Mouse (Mus musculus) hindbrain, embryonic 16.5 days (tissue): ENCODE results near the gene 1700014D04Rik. TPM values are rescaled to one million over a fixed set of nuclear protein-coding genes. Genes with fewer than 3 reads are reported as not detected.
"Not testable (repeated sequence)": the region's sequence is repeated elsewhere in the genome, so short reads cannot be mapped to it uniquely, and the experiment has no call there.

ENCODE experiments used
- ATAC-seq: fragments of 200-750 bp; cut with Nextera tagmentation; 2 replicates; pipeline ENCODE4 v1.8.0; 2017; ENCODE audit warnings: moderate TSS enrichment, moderate library complexity
- H3K27ac ChIP-seq: fragments of 300-500 bp; sonication (generic); 2 replicates; pipeline ENCODE4 v1.5.1; 2014; ENCODE audit warnings: low read depth, mild to moderate bottlenecking, control low read depth, low read length, moderate library complexity
- H3K27me3 ChIP-seq: fragments of 300-500 bp; sonication (generic); replicated peaks from 2 replicates; pipeline ENCODE4 v1.6.1; 2014; ENCODE audit warnings: low read length; ENCODE audit not compliant: control insufficient read depth, insufficient read depth
- H3K36me3 ChIP-seq: fragments of 300-500 bp; sonication (generic); 2 replicates; pipeline ENCODE4 v1.6.1; 2014; ENCODE audit warnings: mild to moderate bottlenecking, low read length, moderate library complexity, mixed read lengths; ENCODE audit not compliant: control insufficient read depth, insufficient read depth
- H3K4me1 ChIP-seq: fragments of 300-500 bp; sonication (generic); 2 replicates; pipeline ENCODE4 v1.6.1; 2014; ENCODE audit warnings: low read depth, low read length; ENCODE audit not compliant: control insufficient read depth, insufficient read depth
- H3K4me2 ChIP-seq: fragments of 300-500 bp; sonication (generic); 2 replicates; pipeline ENCODE4 v1.6.1; 2014; ENCODE audit warnings: mild to moderate bottlenecking, low read length, control low read depth, moderate library complexity
- H3K4me3 ChIP-seq: fragments of 300-500 bp; sonication (generic); 2 replicates; pipeline ENCODE4 v1.5.1; 2014; ENCODE audit warnings: mild to moderate bottlenecking, low read length, control low read depth, moderate library complexity
- H3K9ac ChIP-seq: fragments of 300-500 bp; sonication (generic); 2 replicates; pipeline ENCODE4 v1.6.1; 2014; ENCODE audit warnings: low read depth, mild to moderate bottlenecking, control low read depth, low read length, moderate library complexity
- H3K9me3 ChIP-seq: fragments of 300-500 bp; sonication (generic); 2 replicates; pipeline ENCODE4 v1.6.1; 2014; ENCODE audit warnings: mild to moderate bottlenecking, low read length, moderate library complexity; ENCODE audit not compliant: control insufficient read depth
- WGBS: fragments of 180-500 bp; shearing (Covaris S2); extraction: QIAGEN DNeasy Blood & Tissue Kit; methylation state at CpG from one replicate; pipeline ENCODE4 v1.1.7; 2014; 5-methylcytosine and 5-hydroxymethylcytosine counted together
- polyA plus RNA-seq: library from polyadenylated mRNA; unstranded; fragments of >200 nt; fragmentation: Nextera tagmentation; extraction: Ambion mirVana; gene quantifications from 2 replicates; pipeline ENCODE4 v1.2.1, GENCODE M21; 2015

1700014D04Rik gene
- polyA plus RNA-seq, 1 experiment from 2014 or later, result 0.19 TPM

DNA sequence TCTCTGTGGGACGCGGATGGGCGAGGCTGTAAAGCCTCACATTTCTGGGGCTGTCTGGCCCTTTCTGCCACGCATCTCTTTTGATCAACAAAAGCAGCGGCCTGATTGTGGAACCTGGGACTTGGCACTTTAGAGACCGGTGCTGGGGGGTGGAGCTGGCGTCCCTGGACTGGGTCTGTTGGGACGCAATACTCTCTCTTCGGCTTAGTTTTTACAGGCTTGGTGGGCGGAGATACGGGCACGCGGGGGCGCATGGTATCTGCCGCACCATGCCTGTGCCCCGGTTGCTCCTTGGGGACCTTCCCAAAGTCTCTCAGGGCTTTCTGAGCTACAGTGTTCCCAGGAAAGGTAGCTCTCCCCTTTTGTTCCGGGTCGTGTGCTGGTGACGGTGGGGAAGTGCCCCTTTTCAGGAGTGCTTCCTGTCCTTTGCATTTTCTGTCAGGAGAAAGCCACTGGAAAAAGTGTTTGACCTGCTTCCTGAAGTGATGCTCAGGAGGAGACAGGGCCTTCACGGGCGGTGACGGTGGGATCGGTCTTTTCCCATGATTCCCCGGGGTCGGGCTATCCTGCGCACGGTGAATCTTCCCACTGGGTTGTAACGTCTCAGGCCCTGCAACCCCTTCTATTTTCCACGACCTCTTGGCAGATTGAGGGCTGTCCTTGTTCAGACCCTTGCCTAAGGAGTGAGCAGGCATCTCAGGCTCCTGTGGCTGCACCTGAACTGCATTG lies 20.2 kb downstream of the 1700014D04Rik start:
- peak overlapping the region; percentile 16 for H3K4me3 ChIP-seq
- no peaks in the 10 kb centered on the region for H3K9me3 ChIP-seq

DNA sequence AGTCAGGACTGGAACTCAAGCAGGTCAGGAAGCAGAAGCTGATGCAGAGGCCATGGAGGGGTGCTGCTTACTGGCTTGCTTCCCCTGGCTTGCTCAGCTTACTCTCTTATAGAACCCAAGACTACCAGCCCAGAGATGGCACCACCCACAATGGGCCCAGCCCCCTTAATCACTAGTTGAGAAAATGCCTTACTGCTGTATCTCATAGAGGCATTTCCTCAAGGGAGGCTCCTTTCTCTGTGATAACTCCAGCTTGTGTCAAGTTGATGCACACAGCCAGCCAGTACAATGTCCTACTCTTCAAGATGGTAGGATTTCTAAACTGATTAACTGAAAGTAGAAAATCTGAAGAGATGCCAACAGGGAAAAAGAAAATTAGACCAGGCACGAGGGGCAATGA lies 24.5 kb downstream of the 1700014D04Rik start:
- not testable (repeated sequence) for H3K27me3 ChIP-seq, ATAC-seq, H3K4me3 ChIP-seq, H3K9me3 ChIP-seq, H3K27ac ChIP-seq, H3K4me1 ChIP-seq, H3K9ac ChIP-seq, H3K36me3 ChIP-seq, H3K4me2 ChIP-seq
- WGBS, result 91% methylated on average over 1 of the region's 1 CpGs

More for the DNA sequence above, 20.2 kb downstream of the 1700014D04Rik start:
- peaks cover 2% of the 10 kb centered on the region; the same call in 1 of the 2 replicates for H3K4me1 ChIP-seq
- no peaks in the 10 kb centered on the region; the same call in 1 of the 2 replicates for H3K27me3 ChIP-seq
- WGBS, result 34% methylated on average over 29 of the region's 29 CpGs
- H3K36me3 ChIP-seq, result no peaks in the 10 kb centered on the region
- no peak for ATAC-seq
- peak overlapping the region; percentile 49 for H3K4me2 ChIP-seq
- no peak overlapping the region for H3K27ac ChIP-seq
- H3K9ac ChIP-seq, result peak overlapping the region; percentile 50; the same call in 1 of the 2 replicates

DNA sequence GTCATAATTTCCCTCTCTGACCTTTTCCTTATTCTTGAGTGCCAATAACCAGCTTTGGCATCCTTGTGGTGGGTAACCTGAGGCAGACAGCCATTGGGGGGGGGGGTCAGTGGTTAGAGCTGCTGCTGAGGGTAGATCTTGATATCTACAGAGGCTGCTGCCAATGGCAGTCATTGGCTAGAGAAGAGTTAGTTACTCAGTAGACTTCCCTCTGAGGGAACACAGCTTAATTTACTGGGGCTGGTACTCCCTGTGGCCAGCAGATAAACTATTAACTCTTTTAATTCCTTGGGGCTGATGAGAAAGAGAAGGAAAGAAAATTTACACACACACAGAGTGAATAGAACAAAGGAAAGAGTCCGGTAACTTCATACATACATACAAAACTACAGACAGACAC lies 27.1 kb downstream of the 1700014D04Rik start:
- H3K27me3 ChIP-seq, result no peaks in the 10 kb centered on the region
- H3K9me3 ChIP-seq, result no peaks in the 10 kb centered on the region
- 76% methylated on average over 1 of the region's 1 CpGs for WGBS
- H3K9ac ChIP-seq, result no peak overlapping the region
- H3K4me2 ChIP-seq, result no peak overlapping the region
- H3K4me1 ChIP-seq, result no peaks in the 10 kb centered on the region; the same call in 1 of the 2 replicates
- ATAC-seq, result no peak
- H3K4me3 ChIP-seq, result no peak overlapping the region
- H3K27ac ChIP-seq, result no peak overlapping the region
- H3K36me3 ChIP-seq, result no peaks in the 10 kb centered on the region

DNA sequence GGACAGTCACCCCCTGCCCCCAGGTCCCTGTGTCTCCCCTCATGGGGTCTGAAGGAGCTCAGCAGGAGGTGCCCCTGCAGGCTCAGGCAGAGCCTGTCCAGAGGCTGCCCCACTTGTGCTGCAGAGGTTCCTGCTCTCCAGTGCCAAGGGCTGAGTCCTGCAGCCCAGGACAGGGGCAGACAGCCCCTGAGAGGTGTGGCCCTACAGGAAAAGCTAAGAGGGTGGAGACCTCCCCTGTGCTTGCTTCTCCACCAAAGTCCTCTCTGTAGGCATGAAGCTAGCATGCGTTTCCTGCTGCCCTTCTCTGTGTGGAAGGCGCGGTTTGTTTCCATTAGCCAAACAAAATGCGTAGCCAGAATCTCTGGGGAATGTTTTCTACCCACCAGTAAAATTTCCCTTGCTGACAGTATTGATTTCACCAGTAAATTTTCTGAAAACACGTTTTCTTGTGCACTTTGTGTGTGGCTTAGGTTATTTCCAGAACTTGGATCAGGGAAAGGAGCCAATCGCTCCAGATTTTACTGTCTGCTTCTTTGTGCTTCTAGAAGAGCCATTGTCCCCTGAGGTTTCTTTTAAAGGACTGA lies 27.6 kb downstream of the 1700014D04Rik start:
- ATAC-seq, H3K4me1 ChIP-seq, H3K36me3 ChIP-seq, H3K9me3 ChIP-seq, H3K27me3 ChIP-seq, H3K4me2 ChIP-seq, H3K9ac ChIP-seq, H3K4me3 ChIP-seq, H3K27ac ChIP-seq: not testable (repeated sequence)
- 33% methylated on average over 6 of the region's 6 CpGs for WGBS

DNA sequence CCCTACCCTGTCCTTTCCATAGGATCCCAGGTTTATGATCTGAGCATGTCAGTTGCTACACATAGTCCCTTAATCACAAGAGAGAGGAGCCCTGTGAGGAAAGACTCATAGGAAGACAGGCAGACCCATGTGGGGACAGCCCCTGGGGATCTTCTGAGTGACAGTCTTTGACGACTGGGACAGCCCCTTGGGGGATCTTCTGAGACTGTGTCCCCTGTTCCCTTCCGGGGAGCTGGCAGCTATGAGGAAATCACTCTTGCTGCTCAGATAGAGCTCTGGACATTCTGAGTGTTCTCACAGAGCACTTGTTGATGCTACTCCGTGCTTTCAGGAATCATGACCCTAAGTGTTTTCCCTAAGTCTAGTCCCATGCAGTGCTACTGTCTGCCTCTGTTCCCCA lies 32.8 kb downstream of the 1700014D04Rik start:
- Histone ChIP-seq H3K9me3 (no peaks in the 10 kb centered on the region), H3K9ac (no peak overlapping the region), H3K27ac (no peak overlapping the region), H3K4me2 (no peak overlapping the region), H3K4me3 (no peak overlapping the region), H3K4me1 (no peaks in the 10 kb centered on the region), H3K27me3 (no peaks in the 10 kb centered on the region), H3K36me3 (no peaks in the 10 kb centered on the region)
- ATAC-seq, result no peak
- 37% methylated on average over 3 of the region's 3 CpGs for WGBS

DNA sequence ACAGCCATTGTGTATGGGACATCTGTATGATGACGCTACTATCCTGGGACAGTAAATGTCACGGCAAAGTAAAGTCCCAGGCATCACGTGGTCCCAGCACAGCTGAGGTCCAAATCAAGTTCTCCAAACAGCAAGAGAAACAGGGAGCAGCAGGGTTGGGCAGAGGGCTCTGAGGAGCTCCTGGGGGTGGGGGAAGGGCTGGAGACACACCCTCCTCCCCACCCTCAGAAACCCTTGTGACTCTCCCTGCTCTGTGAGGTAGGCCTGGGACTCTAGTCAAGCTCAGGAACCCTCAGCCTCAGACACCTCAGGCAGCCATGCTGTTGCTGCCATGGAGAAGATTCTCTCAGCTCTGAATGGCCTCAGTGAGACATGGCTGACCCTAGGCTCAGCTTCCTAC lies 34.6 kb downstream of the 1700014D04Rik start, which contains the start of gene Spata31d1b:
TSS of gene Spata31d1b (plus strand) at position 301 of the 400 bp plus-strand sequence.
- not testable (repeated sequence) for H3K4me1 ChIP-seq, H3K4me2 ChIP-seq, H3K9ac ChIP-seq, ATAC-seq, H3K4me3 ChIP-seq, H3K36me3 ChIP-seq, H3K27ac ChIP-seq, H3K9me3 ChIP-seq, H3K27me3 ChIP-seq
- 54% methylated on average over 3 of the region's 3 CpGs for WGBS

DNA sequence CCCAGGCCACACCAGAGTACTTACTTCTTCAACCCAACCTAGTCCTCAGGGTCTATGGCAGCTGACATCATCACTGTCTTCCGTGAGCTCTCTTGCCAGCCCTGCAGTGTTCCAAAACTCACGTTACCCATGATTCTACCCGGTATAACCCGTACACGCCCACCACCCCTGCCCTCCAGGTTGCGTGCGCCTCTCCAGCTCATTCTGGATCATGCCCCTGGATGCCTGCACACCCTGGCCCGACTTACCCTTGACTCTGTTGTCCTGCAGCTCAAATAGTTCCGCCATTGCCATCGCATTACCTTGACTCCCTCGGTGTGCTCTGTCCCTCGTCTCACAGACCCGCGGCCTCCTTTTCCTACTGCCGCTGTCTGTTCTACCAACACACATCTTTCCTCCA lies 36.3 kb downstream of the 1700014D04Rik start, which contains the start of gene Spata31d1a:
TSS of gene Spata31d1a (minus strand) at position 101 of the 400 bp plus-strand sequence.
- Histone ChIP-seq H3K27me3 (no peaks in the 10 kb centered on the region), H3K9ac (no peak within 1 kb of the TSS), H3K4me1 (no peaks in the 10 kb centered on the region), H3K9me3 (no peaks in the 10 kb centered on the region), H3K4me3 (no peak within 1 kb of the TSS), H3K36me3 (no peaks in the 10 kb centered on the region), H3K27ac (no peak within 1 kb of the TSS), H3K4me2 (no peak within 1 kb of the TSS)
- WGBS, result 90% methylated on average over 15 of the region's 15 CpGs
- no peak for ATAC-seq

DNA sequence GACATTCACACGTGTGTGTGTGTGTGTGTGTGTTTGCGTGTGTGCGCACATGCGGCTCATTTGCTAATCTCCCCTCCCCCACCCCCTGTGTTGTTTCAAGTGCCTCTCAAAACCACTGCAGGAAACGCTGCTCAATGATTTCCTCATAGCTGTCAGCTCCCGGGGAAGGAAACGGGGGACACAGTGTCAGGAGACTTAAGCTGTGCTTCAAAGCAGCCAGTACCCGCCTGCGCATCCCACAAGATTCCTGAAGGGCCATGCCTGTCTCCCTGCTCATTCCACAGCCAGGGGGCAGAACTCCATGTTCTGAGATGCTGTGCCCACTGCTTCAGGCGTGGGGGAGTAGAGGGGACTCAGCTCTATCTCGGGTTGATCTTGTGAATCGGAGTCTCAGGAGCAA lies 42.0 kb downstream of the 1700014D04Rik start:
- Histone ChIP-seq H3K9me3 (no peaks in the 10 kb centered on the region), H3K4me2 (no peak overlapping the region), H3K9ac (no peak overlapping the region), H3K27ac (no peak overlapping the region), H3K4me1 (no peaks in the 10 kb centered on the region), H3K4me3 (no peak overlapping the region), H3K27me3 (no peaks in the 10 kb centered on the region), H3K36me3 (no peaks in the 10 kb centered on the region)
- ATAC-seq, result no peak
- 61% methylated on average over 12 of the region's 12 CpGs for WGBS

DNA sequence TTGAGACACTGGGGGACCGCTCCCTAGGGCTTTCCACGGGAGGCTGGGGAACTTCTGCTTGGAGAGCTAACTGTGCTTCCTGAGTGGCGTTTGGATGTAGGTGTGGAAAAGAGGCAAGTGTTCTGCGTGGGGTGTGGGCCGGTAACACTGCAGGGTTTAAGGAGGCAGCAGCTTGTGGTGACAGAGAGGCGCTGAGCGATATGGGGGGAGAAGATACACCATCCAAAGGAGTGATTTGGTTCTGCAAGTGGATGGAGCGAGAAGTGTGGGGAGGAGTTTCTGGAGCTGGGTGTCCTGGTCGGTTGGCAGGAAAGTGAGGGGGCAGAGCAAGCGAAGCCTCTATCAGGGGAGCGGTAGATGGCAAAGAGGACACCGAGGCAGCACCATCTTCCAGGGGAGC lies 43.0 kb downstream of the 1700014D04Rik start:
- H3K9me3 ChIP-seq, result no peaks in the 10 kb centered on the region
- WGBS, result 89% methylated on average over 12 of the region's 12 CpGs
- no peak overlapping the region for H3K27ac ChIP-seq
- no peak overlapping the region for H3K9ac ChIP-seq
- H3K4me1 ChIP-seq, result no peaks in the 10 kb centered on the region
- no peak overlapping the region for H3K4me3 ChIP-seq
- H3K4me2 ChIP-seq, result no peak overlapping the region
- H3K27me3 ChIP-seq, result no peaks in the 10 kb centered on the region
- no peak for ATAC-seq
- H3K36me3 ChIP-seq, result no peaks in the 10 kb centered on the region
